Mouse (Mus musculus) midbrain, embryonic 16.5 days (tissue): ENCODE measurements at regions not wholly inside any gene's neighbourhood (a gene's known extent, or its start where the extent isn't known, plus 50 kb on each side); places are given as distances from the start of the nearest gene placed in this dataset.

Source experiments
- ATAC-seq: fragments of 200-750 bp; cut with Nextera tagmentation; 2 replicates; pipeline ENCODE4 v1.8.0; 2017; ENCODE audit warnings: moderate TSS enrichment
- H3K27ac ChIP-seq: fragments of 300-500 bp; sonication (generic); 2 replicates; pipeline ENCODE4 v1.5.1; 2014; ENCODE audit warnings: mild to moderate bottlenecking, low read length, mixed read lengths
- H3K27me3 ChIP-seq: fragments of 300-500 bp; sonication (generic); 2 replicates; pipeline ENCODE4 v1.6.1; 2014; ENCODE audit warnings: low read depth, low read length, mixed read lengths; ENCODE audit not compliant: control insufficient read depth, insufficient read depth
- H3K36me3 ChIP-seq: fragments of 300-500 bp; sonication (generic); 2 replicates; pipeline ENCODE4 v1.6.1; 2014; ENCODE audit warnings: mild to moderate bottlenecking, low read length, moderate library complexity, mixed read lengths; ENCODE audit not compliant: control insufficient read depth, insufficient read depth
- H3K4me1 ChIP-seq: fragments of 300-500 bp; sonication (generic); 2 replicates; pipeline ENCODE4 v1.6.1; 2014; ENCODE audit warnings: mild to moderate bottlenecking, low read length, mixed read lengths; ENCODE audit not compliant: control insufficient read depth, insufficient read depth
- H3K4me2 ChIP-seq: fragments of 300-500 bp; sonication (generic); 2 replicates; pipeline ENCODE4 v1.6.1; 2014; ENCODE audit warnings: mild to moderate bottlenecking, low read length, mixed read lengths
- H3K4me3 ChIP-seq: fragments of 300-500 bp; sonication (generic); 2 replicates; pipeline ENCODE4 v1.5.1; 2014; ENCODE audit warnings: low read depth, mild to moderate bottlenecking, low read length, moderate library complexity, mixed read lengths
- H3K9ac ChIP-seq: fragments of 300-500 bp; sonication (generic); 2 replicates; pipeline ENCODE4 v1.6.1; 2014; ENCODE audit warnings: low read depth, low read length, mixed read lengths
- H3K9me3 ChIP-seq: fragments of 300-500 bp; sonication (generic); replicated peaks from 2 replicates; pipeline ENCODE4 v1.6.1; 2014; ENCODE audit warnings: mild to moderate bottlenecking, low read length, mixed read lengths; ENCODE audit not compliant: control insufficient read depth, poor library complexity, severe bottlenecking
- WGBS: fragments of 180-500 bp; shearing (Covaris S2); extraction: QIAGEN DNeasy Blood & Tissue Kit; methylation state at CpG from one replicate; pipeline ENCODE4 v1.1.7; 2014; 5-methylcytosine and 5-hydroxymethylcytosine counted together

GRCm38 (mm10) chr16:49497521-49498010 lies 201.5 kb upstream of the Ift57 start:
- H3K4me1 ChIP-seq, result no peaks in the 10 kb centered on the region
- H3K36me3 ChIP-seq, result no peaks in the 10 kb centered on the region
- H3K9ac ChIP-seq, result no peak overlapping the region
- H3K4me3 ChIP-seq, result no peak overlapping the region
- 87% methylated on average over 3 of the region's 3 CpGs for WGBS
- H3K27ac ChIP-seq, result no peak overlapping the region
- H3K9me3 ChIP-seq, result no peaks in the 10 kb centered on the region
- ATAC-seq, result no peak
- no peaks in the 10 kb centered on the region for H3K27me3 ChIP-seq
- no peak overlapping the region for H3K4me2 ChIP-seq

- peak; percentile 39; the same call in 1 of the 2 replicates for ATAC-seq
- Histone ChIP-seq H3K27me3 (no peaks in the 10 kb centered on the region), H3K9me3 (no peaks in the 10 kb centered on the region), H3K27ac (no peak overlapping the region), H3K4me1 (no peaks in the 10 kb centered on the region), H3K36me3 (no peaks in the 10 kb centered on the region), H3K4me2 (no peak overlapping the region), H3K4me3 (no peak overlapping the region), H3K9ac (no peak overlapping the region)
- 41% methylated on average over 4 of the region's 4 CpGs for WGBS
These were observed 198.2 kb upstream of the Ift57 start for GRCm38 (mm10) chr16:49500818-49501217.

- Histone ChIP-seq H3K9me3 (no peaks in the 10 kb centered on the region), H3K27ac (no peak overlapping the region), H3K27me3 (no peaks in the 10 kb centered on the region), H3K9ac (no peak overlapping the region), H3K4me3 (no peak overlapping the region), H3K36me3 (no peaks in the 10 kb centered on the region), H3K4me2 (no peak overlapping the region), H3K4me1 (no peaks in the 10 kb centered on the region)
- peak; percentile 36; the same call in 1 of the 2 replicates for ATAC-seq
- WGBS, result 83% methylated on average over 14 of the region's 14 CpGs
These were observed 195.1 kb upstream of the Ift57 start for GRCm38 (mm10) chr16:49503897-49504413.

GRCm38 (mm10) chr16:49504669-49505068 lies 194.4 kb upstream of the Ift57 start:
- no peaks in the 10 kb centered on the region for H3K9me3 ChIP-seq
- H3K9ac ChIP-seq, result no peak overlapping the region
- H3K36me3 ChIP-seq, result no peaks in the 10 kb centered on the region
- 91% methylated on average over 6 of the region's 6 CpGs for WGBS
- no peak overlapping the region for H3K4me3 ChIP-seq
- H3K4me1 ChIP-seq, result no peaks in the 10 kb centered on the region
- no peak overlapping the region for H3K27ac ChIP-seq
- no peaks in the 10 kb centered on the region for H3K27me3 ChIP-seq
- H3K4me2 ChIP-seq, result no peak overlapping the region
- ATAC-seq, result no peak

GRCm38 (mm10) chr16:49505271-49505670 lies 193.8 kb upstream of the Ift57 start:
- Histone ChIP-seq H3K27ac (no peak overlapping the region), H3K4me3 (no peak overlapping the region), H3K9ac (no peak overlapping the region), H3K36me3 (no peaks in the 10 kb centered on the region), H3K27me3 (no peaks in the 10 kb centered on the region), H3K4me2 (no peak overlapping the region), H3K4me1 (no peaks in the 10 kb centered on the region), H3K9me3 (no peaks in the 10 kb centered on the region)
- no peak for ATAC-seq
- WGBS, result 82% methylated on average over 9 of the region's 9 CpGs

GRCm38 (mm10) chr16:49518844-49519243 lies 180.2 kb upstream of the Ift57 start:
- Histone ChIP-seq H3K27ac (no peak overlapping the region), H3K4me2 (no peak overlapping the region), H3K27me3 (no peaks in the 10 kb centered on the region), H3K36me3 (no peaks in the 10 kb centered on the region), H3K4me3 (no peak overlapping the region), H3K9ac (no peak overlapping the region), H3K9me3 (no peaks in the 10 kb centered on the region), H3K4me1 (no peaks in the 10 kb centered on the region)
- WGBS, result 87% methylated on average over 3 of the region's 3 CpGs
- ATAC-seq, result no peak

- Histone ChIP-seq H3K27ac (no peak overlapping the region), H3K9ac (no peak overlapping the region), H3K4me2 (no peak overlapping the region), H3K36me3 (no peaks in the 10 kb centered on the region), H3K9me3 (no peaks in the 10 kb centered on the region), H3K4me1 (no peaks in the 10 kb centered on the region), H3K4me3 (no peak overlapping the region), H3K27me3 (no peaks in the 10 kb centered on the region)
- no peak for ATAC-seq
- 56% methylated on average over 3 of the region's 3 CpGs for WGBS
These were observed 178.6 kb upstream of the Ift57 start for GRCm38 (mm10) chr16:49520411-49520810.

- ATAC-seq, result no peak
- Histone ChIP-seq H3K27me3 (no peaks in the 10 kb centered on the region), H3K4me3 (no peak overlapping the region), H3K4me1 (no peaks in the 10 kb centered on the region), H3K36me3 (no peaks in the 10 kb centered on the region), H3K9me3 (no peaks in the 10 kb centered on the region), H3K27ac (no peak overlapping the region), H3K4me2 (no peak overlapping the region), H3K9ac (no peak overlapping the region)
- WGBS, result 66% methylated on average over 2 of the region's 2 CpGs
These were observed 177.3 kb upstream of the Ift57 start for GRCm38 (mm10) chr16:49521685-49522084.

- no peak overlapping the region for H3K27ac ChIP-seq
- no peak overlapping the region for H3K4me3 ChIP-seq
- H3K9me3 ChIP-seq, result no peaks in the 10 kb centered on the region
- 65% methylated on average over 5 of the region's 5 CpGs for WGBS
- no peak overlapping the region for H3K9ac ChIP-seq
- no peak for ATAC-seq
- no peaks in the 10 kb centered on the region for H3K36me3 ChIP-seq
- no peaks in the 10 kb centered on the region for H3K27me3 ChIP-seq
- no peaks in the 10 kb centered on the region for H3K4me1 ChIP-seq
- H3K4me2 ChIP-seq, result no peak overlapping the region
These were observed 176.5 kb upstream of the Ift57 start for GRCm38 (mm10) chr16:49522576-49522975.
